Mouse (Mus musculus) olfactory bulb, adult 2 months (tissue): ENCODE data around the gene Cdk7.

ENCODE experiments used
- CTCF ChIP-seq: fragments of 200-500 bp; IDR thresholded peaks from 2 replicates; pipeline ENCODE4 v1.5.1; 2012; ENCODE audit warnings: low read depth, mild to moderate bottlenecking, low read length, moderate library complexity; ENCODE audit not compliant: insufficient read depth
- POLR2A ChIP-seq: fragments of 200-500 bp; IDR thresholded peaks from 2 replicates; pipeline ENCODE4 v1.6.1; 2012; ENCODE audit warnings: mild to moderate bottlenecking, low read depth, low read length, moderate library complexity; ENCODE audit not compliant: insufficient read depth

DNA sequence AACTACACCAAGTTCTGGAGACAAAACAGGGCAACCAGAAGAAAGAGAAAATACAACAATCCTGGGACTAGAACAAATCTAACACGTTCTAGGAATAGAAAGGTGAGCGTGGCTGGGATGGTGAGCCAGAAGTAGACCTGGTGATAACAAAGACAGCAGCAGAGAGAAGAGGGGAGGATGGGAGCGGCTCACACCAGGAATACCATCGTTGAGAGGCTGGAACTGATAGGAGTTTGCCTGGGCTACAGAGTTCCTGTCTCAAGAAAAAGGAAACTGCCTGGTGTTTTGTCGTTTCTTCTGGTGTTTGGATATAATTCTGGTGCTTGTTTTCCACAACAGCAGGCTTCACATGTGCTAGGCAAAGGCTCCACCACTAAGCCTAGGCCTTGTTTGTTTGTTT lies 2.7 kb downstream of the Cdk7 start:
- no peak for TF ChIP-seq CTCF
- no peak for TF ChIP-seq POLR2A
